Mouse (Mus musculus) layer of hippocampus, adult 11-12 months (tissue): ENCODE data around the gene Nupl1.

Experiments used
- DNase-seq: peaks from one replicate; pipeline ENCODE4 v3.0.0; 2022; ENCODE audit warnings: low spot score

Nupl1 gene

GRCm38 (mm10) chr14:60152373-60152772 lies 98.9 kb downstream of the Nupl1 start:
- DNase-seq: no peak

GRCm38 (mm10) chr14:60148893-60149292 lies 102.3 kb downstream of the Nupl1 start:
- DNase-seq: no peak

- DNase-seq: no peak
These were observed 108.0 kb downstream of the Nupl1 start for GRCm38 (mm10) chr14:60143234-60143633.

GRCm38 (mm10) chr14:60138339-60138738 lies 112.9 kb downstream of the Nupl1 start:
- no peak for DNase-seq

- DNase-seq: no peak
These were observed 113.4 kb downstream of the Nupl1 start for GRCm38 (mm10) chr14:60137812-60138211.

GRCm38 (mm10) chr14:60135801-60136200 lies 115.4 kb downstream of the Nupl1 start:
- DNase-seq: no peak

GRCm38 (mm10) chr14:60134720-60135119 lies 116.5 kb downstream of the Nupl1 start:
- no peak for DNase-seq
